Mouse (Mus musculus) E14TG2a.4 (cell line): ENCODE results near the gene Ppfibp1.

Experiments used
- CTCF ChIP-seq: conservative IDR thresholded peaks from 2 replicates; pipeline ENCODE4 v1.5.1; 2014; ENCODE audit warnings: low read length
- NANOG ChIP-seq: IDR thresholded peaks from 2 replicates; pipeline ENCODE4 v1.6.1; 2014; ENCODE audit warnings: borderline replicate concordance, low read length, mixed read lengths
- POU5F1 ChIP-seq: IDR thresholded peaks from 2 replicates; pipeline ENCODE4 v1.6.1; 2014; ENCODE audit warnings: low read length, borderline replicate concordance

- TF ChIP-seq CTCF (no peak), POU5F1 (no peak), NANOG (no peak)
These were observed 53.4 kb downstream of the Ppfibp1 start for GRCm38 (mm10) chr6:146941505-146942275.
